Mouse (Mus musculus) lung, adult 2 months (tissue): ENCODE results near the gene Rnf220. TPM values are rescaled to one million over a fixed set of nuclear protein-coding genes. Genes with fewer than 3 reads are reported as not detected.

ENCODE experiments used
- DNase-seq: peaks from one replicate; pipeline ENCODE4 v3.0.0; 2022
- H3K4me1 ChIP-seq: fragments of 200-500 bp; 2 replicates; pipeline ENCODE4 v1.6.1; 2011; ENCODE audit warnings: low read length; ENCODE audit not compliant: control insufficient read depth, insufficient read depth
- H3K4me3 ChIP-seq: fragments of 200-500 bp; replicated peaks from 2 replicates; pipeline ENCODE3; 2011; ENCODE audit warnings: low read depth, mild to moderate bottlenecking, control low read depth, low read length; ENCODE audit errors: extremely low read depth
- CTCF ChIP-seq: fragments of 200-500 bp; IDR thresholded peaks from 2 replicates; pipeline ENCODE4 v1.5.1; 2011; ENCODE audit warnings: mild to moderate bottlenecking, low read length, control low read depth; ENCODE audit not compliant: insufficient read depth
- POLR2A ChIP-seq: fragments of 200-500 bp; IDR thresholded peaks from 2 replicates; pipeline ENCODE4 v1.6.1; 2011; ENCODE audit warnings: low read depth, mild to moderate bottlenecking, control low read depth, low read length, borderline replicate concordance; ENCODE audit errors: extremely low read depth
- WGBS: fragments of 180-500 bp; shearing (Covaris S2); methylation state at CpG from one replicate; pipeline ENCODE4 v1.1.7; 2018; 5-methylcytosine and 5-hydroxymethylcytosine counted together
- polyA plus RNA-seq: library from polyadenylated mRNA; depleted of rRNA; stranded (reverse); fragments of >200 nt; gene quantifications from 2 replicates; pipeline ENCODE4 v1.2.3, GENCODE M21; 2012

The Rnf220 gene
- polyA plus RNA-seq, 1 experiment, result 108 TPM

GRCm38 (mm10) chr4:117304239-117305025 is 192.4 kb downstream of the Rnf220 start:
- no peak for DNase-seq
- H3K4me1 ChIP-seq, result no peaks in the 10 kb centered on the region
- WGBS, result 14% methylated on average over 54 of the region's 54 CpGs
- H3K4me3 ChIP-seq, result peak overlapping the region; percentile 56
- TF ChIP-seq POLR2A, result no peak
- TF ChIP-seq CTCF, result no peak

- H3K4me3 ChIP-seq, result no peak overlapping the region
These were observed 193.1 kb downstream of the Rnf220 start for GRCm38 (mm10) chr4:117303581-117304238.

GRCm38 (mm10) chr4:117302027-117302806 is 194.6 kb downstream of the Rnf220 start:
- no peak for DNase-seq
- WGBS, result 33% methylated on average over 14 of the region's 14 CpGs
- TF ChIP-seq POLR2A (no peak), CTCF (no peak)
- H3K4me1 ChIP-seq, result no peaks in the 10 kb centered on the region
- H3K4me3 ChIP-seq, result no peak overlapping the region

More at GRCm38 (mm10) chr4:117303581-117304238, 193.1 kb downstream of the Rnf220 start:
- no peaks in the 10 kb centered on the region for H3K4me1 ChIP-seq
- WGBS, result 28% methylated on average over 30 of the region's 30 CpGs
- DNase-seq, result no peak
- TF ChIP-seq CTCF, result no peak
- TF ChIP-seq POLR2A, result no peak

- TF ChIP-seq CTCF (no peak), POLR2A (no peak)
- DNase-seq, result no peak
- Histone ChIP-seq H3K4me3 (no peak overlapping the region), H3K4me1 (no peaks in the 10 kb centered on the region)
- WGBS, result 78% methylated on average over 10 of the region's 10 CpGs
These were observed 196.9 kb downstream of the Rnf220 start for GRCm38 (mm10) chr4:117299921-117300320.

DNA sequence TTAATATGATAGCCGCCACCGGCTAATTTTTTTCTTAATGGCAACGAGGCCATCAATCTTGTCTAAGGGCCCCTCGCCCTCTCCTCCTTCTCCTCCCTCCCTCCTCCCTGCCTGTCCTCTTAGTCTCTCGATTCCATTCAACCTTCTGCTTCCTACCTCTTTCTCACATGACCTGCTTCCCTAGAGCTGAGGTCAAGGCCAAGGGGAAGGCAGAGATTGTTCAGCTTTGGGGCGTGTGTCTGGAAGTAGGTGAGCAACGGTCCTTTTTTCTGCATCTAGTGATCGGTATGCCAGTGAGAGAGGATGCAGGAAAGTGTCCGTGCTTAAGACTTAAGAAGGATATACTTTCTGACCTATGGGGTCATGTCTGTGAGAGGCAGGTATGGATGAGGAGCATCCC is 199.0 kb downstream of the Rnf220 start:
- Histone ChIP-seq H3K4me1 (no peaks in the 10 kb centered on the region), H3K4me3 (no peak overlapping the region)
- TF ChIP-seq POLR2A, result no peak
- TF ChIP-seq CTCF, result no peak
- WGBS, result 72% methylated on average over 9 of the region's 9 CpGs
- no peak for DNase-seq

- Histone ChIP-seq H3K4me1 (no peaks in the 10 kb centered on the region), H3K4me3 (no peak overlapping the region)
- WGBS, result 71% methylated on average over 19 of the region's 19 CpGs
- DNase-seq, result no peak
- TF ChIP-seq CTCF (no peak), POLR2A (no peak)
These were observed 199.8 kb downstream of the Rnf220 start for GRCm38 (mm10) chr4:117296849-117297593.

DNA sequence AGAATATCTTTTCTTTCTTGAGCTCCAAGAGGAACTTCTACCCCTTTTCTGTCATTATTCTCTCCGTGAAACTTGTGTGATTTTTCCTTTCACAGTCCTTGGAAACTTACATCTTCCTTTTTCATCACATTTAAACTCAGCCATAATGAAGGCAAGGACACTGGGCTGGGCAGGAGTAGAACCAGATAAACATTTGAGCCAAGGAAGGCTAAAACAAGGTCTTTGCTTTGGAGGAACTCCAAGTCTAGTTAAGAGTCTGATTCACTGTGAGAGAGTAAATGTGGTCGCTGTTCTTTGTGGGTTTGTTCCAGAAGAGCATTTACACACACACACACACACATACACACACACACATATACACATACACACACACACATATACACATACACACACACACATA is 205.2 kb downstream of the Rnf220 start:
- peaks cover 5% of the 10 kb centered on the region; the same call in 1 of the 2 replicates for H3K4me1 ChIP-seq
- 63% methylated on average over 2 of the region's 2 CpGs for whole genome bisulfite sequencing
- no peak overlapping the region for H3K4me3 ChIP-seq
- DNase-seq, result no peak
- no peak for TF ChIP-seq CTCF
- no peak for TF ChIP-seq POLR2A

- peak; percentile 83 for DNase-seq
- WGBS, result under 1% methylated on average over 80 of the region's 80 CpGs
- H3K4me1 ChIP-seq, result peaks cover 5% of the 10 kb centered on the region; the same call in 1 of the 2 replicates
- H3K4me3 ChIP-seq, result peak overlapping the region; percentile 83
- peak; percentile 72; the same call in 1 of the 2 replicates for TF ChIP-seq POLR2A
- no peak for TF ChIP-seq CTCF
These were observed 207.7 kb downstream of the Rnf220 start for GRCm38 (mm10) chr4:117288927-117289801.
